Mouse (Mus musculus): Measurements from ENCODE around the gene Gtf2ird1. TPM values are rescaled to one million over a fixed set of nuclear protein-coding genes. Genes with fewer than 3 reads are reported as not detected.

The Gtf2ird1 gene
- polyA plus RNA-seq, 2 experiments: 99.0 to 100 TPM

DNA sequence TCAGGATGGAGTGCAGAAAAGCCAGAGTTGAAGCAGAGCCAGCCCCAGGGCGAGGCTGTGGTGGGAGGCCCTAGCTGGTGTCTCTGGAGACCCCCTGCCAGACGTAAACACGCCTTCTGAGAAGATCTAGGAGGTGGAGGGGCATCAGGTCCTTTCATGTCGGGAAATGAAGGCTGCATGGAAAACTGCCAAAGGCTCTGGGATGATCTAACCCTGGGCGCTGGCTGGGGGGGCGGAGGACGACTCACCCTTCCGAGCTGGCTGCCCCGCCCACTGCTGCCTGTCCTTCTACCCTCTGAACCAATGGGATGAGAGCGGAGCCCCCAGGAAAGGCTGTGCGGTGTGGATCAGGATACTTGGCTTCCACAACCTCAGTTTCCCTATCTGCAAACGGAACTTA lies 16.4 kb downstream of the Gtf2ird1 start:
- Histone ChIP-seq H3K4me2 (replicated peaks; ENCODE audit: low read depth, low read length, severe bottlenecking) (no peak overlapping the region), H3K36me3 (ENCODE audit: control insufficient read depth, insufficient read depth, low read length) (peaks cover 39% of the 10 kb centered on the region)

DNA sequence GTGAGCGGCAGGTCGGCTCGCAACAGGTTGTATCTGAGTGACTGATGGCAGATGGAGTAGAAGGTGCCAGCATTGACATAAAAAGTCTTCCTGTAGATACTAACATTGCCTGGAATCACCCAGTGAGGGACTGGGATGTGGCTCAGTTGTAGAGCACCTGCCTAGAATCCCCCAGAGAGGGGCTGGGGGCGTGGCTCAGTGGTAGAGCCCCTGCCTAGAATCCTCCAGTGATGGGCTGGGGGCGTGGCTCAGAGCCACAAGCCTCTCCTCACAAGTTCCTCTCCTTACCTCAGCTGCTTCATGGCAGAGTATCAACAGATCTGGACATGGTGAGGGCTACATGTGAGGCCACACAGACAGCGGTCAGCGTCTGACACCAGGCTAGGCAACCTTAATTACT lies 17.0 kb downstream of the Gtf2ird1 start:
- DNase-seq (ENCODE audit: low spot score) (no peak), ATAC-seq (ENCODE audit: low FRiP score, low read depth) (no peak)
- TF ChIP-seq POLR2A (IDR thresholded peaks at IDR 0.05; ENCODE audit: borderline replicate concordance, extremely low read depth, insufficient read depth, insufficient read length): no peak
- Histone ChIP-seq H3K27me3 (ENCODE audit: control insufficient read depth, insufficient read depth, low read length) (no peaks in the 10 kb centered on the region), H3K36me3 (ENCODE audit: control insufficient read depth, insufficient read depth, low read length) (peaks cover 35% of the 10 kb centered on the region; the same call in 1 of the 2 replicates), H3K4me3 (replicated peaks; ENCODE audit: low read length) (no peak overlapping the region), H3K27ac (replicated peaks; ENCODE audit: low read depth, low read length) (no peak overlapping the region), H3K9me3 (ENCODE audit: control insufficient read depth, low read length) (no peaks in the 10 kb centered on the region), H3K4me2 (replicated peaks; ENCODE audit: low read depth, low read length, severe bottlenecking) (no peak overlapping the region), H3K9ac (ENCODE audit: low read depth, low read length, severe bottlenecking) (no peak overlapping the region), H3K4me1 (ENCODE audit: control insufficient read depth, insufficient read depth, low read length) (peaks cover 28% of the 10 kb centered on the region)
- 98% methylated on average over 7 of the region's 7 CpGs for WGBS

More for the DNA sequence above, 16.4 kb downstream of the Gtf2ird1 start:
- TF ChIP-seq POLR2A (IDR thresholded peaks at IDR 0.05; ENCODE audit: borderline replicate concordance, extremely low read depth, insufficient read depth, insufficient read length): no peak
- no peak overlapping the region for H3K4me3 ChIP-seq (replicated peaks; ENCODE audit: low read length)
- ATAC-seq (ENCODE audit: low FRiP score, low read depth): no peak
- H3K9me3 ChIP-seq (ENCODE audit: control insufficient read depth, low read length): no peaks in the 10 kb centered on the region
- H3K27me3 ChIP-seq (ENCODE audit: control insufficient read depth, insufficient read depth, low read length): no peaks in the 10 kb centered on the region
- H3K4me1 ChIP-seq (ENCODE audit: control insufficient read depth, insufficient read depth, low read length): peaks cover 34% of the 10 kb centered on the region
- 68% methylated on average over 12 of the region's 12 CpGs for WGBS
- peak; percentile 45 for DNase-seq (ENCODE audit: low spot score)
- H3K9ac ChIP-seq (ENCODE audit: low read depth, low read length, severe bottlenecking): no peak overlapping the region
- no peak overlapping the region for H3K27ac ChIP-seq (replicated peaks; ENCODE audit: low read depth, low read length)

GRCm38 (mm10) chr5:134438676-134439425 lies 17.7 kb downstream of the Gtf2ird1 start:
- no peaks in the 10 kb centered on the region for H3K27me3 ChIP-seq (ENCODE audit: control insufficient read depth, insufficient read depth, low read length)
- 95% methylated on average over 6 of the region's 6 CpGs for WGBS
- no peak overlapping the region for H3K27ac ChIP-seq (replicated peaks; ENCODE audit: low read depth, low read length)
- no peak overlapping the region for H3K9ac ChIP-seq (ENCODE audit: low read depth, low read length, severe bottlenecking)
- H3K4me1 ChIP-seq (ENCODE audit: control insufficient read depth, insufficient read depth, low read length): peaks cover 28% of the 10 kb centered on the region
- no peaks in the 10 kb centered on the region for H3K9me3 ChIP-seq (ENCODE audit: control insufficient read depth, low read length)
- H3K4me2 ChIP-seq (replicated peaks; ENCODE audit: low read depth, low read length, severe bottlenecking): no peak overlapping the region
- H3K36me3 ChIP-seq (ENCODE audit: control insufficient read depth, insufficient read depth, low read length): peaks cover 31% of the 10 kb centered on the region; the same call in 1 of the 2 replicates
- DNase-seq (ENCODE audit: low spot score): no peak
- TF ChIP-seq POLR2A (IDR thresholded peaks at IDR 0.05; ENCODE audit: borderline replicate concordance, extremely low read depth, insufficient read depth, insufficient read length): no peak
- ATAC-seq (ENCODE audit: low FRiP score, low read depth): no peak
- no peak overlapping the region for H3K4me3 ChIP-seq (replicated peaks; ENCODE audit: low read length)

DNA sequence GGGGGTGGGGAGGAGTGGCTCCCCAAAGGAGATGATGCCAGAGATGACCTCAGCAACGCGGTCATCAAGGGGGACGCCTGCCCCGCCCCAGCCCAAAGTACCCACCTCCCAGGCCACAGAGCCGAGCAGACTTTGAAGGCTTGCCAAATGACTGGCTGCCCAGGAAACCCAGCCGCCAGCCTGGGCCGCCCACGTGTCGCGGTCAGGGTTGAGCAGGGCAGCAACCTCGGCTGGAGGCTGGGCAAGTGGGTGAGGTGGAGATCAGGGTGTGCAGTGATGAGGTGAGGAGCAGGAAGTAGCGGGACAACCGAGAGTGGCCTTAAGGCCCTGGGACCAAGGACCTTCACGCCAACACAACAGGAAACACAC lies 19.1 kb downstream of the Gtf2ird1 start:
- Histone ChIP-seq H3K4me1 (ENCODE audit: control insufficient read depth, insufficient read depth, low read length) (peaks cover 34% of the 10 kb centered on the region), H3K27ac (replicated peaks; ENCODE audit: low read depth, low read length) (no peak overlapping the region), H3K27me3 (ENCODE audit: control insufficient read depth, insufficient read depth, low read length) (no peaks in the 10 kb centered on the region), H3K4me2 (replicated peaks; ENCODE audit: low read depth, low read length, severe bottlenecking) (no peak overlapping the region), H3K9me3 (ENCODE audit: control insufficient read depth, low read length) (no peaks in the 10 kb centered on the region), H3K4me3 (replicated peaks; ENCODE audit: low read length) (no peak overlapping the region), H3K9ac (ENCODE audit: low read depth, low read length, severe bottlenecking) (no peak overlapping the region), H3K36me3 (ENCODE audit: control insufficient read depth, insufficient read depth, low read length) (peaks cover 27% of the 10 kb centered on the region)
- TF ChIP-seq POLR2A (IDR thresholded peaks at IDR 0.05; ENCODE audit: borderline replicate concordance, extremely low read depth, insufficient read depth, insufficient read length): no peak
- no peak for ATAC-seq (ENCODE audit: low FRiP score, low read depth)
- no peak for DNase-seq (ENCODE audit: low spot score)
- WGBS: 73% methylated on average over 14 of the region's 14 CpGs

GRCm38 (mm10) chr5:134436782-134437458 lies 19.6 kb downstream of the Gtf2ird1 start:
- Histone ChIP-seq H3K9ac (ENCODE audit: low read depth, low read length, severe bottlenecking) (no peak overlapping the region), H3K9me3 (ENCODE audit: control insufficient read depth, low read length) (no peaks in the 10 kb centered on the region), H3K4me3 (replicated peaks; ENCODE audit: low read length) (no peak overlapping the region), H3K4me1 (ENCODE audit: control insufficient read depth, insufficient read depth, low read length) (peaks cover 34% of the 10 kb centered on the region), H3K4me2 (replicated peaks; ENCODE audit: low read depth, low read length, severe bottlenecking) (no peak overlapping the region), H3K27ac (replicated peaks; ENCODE audit: low read depth, low read length) (0 out of 2 replicates have a peak overlapping the region, but pooled peaks have one; percentile 38), H3K27me3 (ENCODE audit: control insufficient read depth, insufficient read depth, low read length) (no peaks in the 10 kb centered on the region), H3K36me3 (ENCODE audit: control insufficient read depth, insufficient read depth, low read length) (peaks cover 23% of the 10 kb centered on the region)
- no peak for TF ChIP-seq POLR2A (IDR thresholded peaks at IDR 0.05; ENCODE audit: borderline replicate concordance, extremely low read depth, insufficient read depth, insufficient read length)
- DNase-seq (ENCODE audit: low spot score) (no peak), ATAC-seq (ENCODE audit: low FRiP score, low read depth) (no peak)
- 68% methylated on average over 13 of the region's 13 CpGs for WGBS

All from limb, embryonic 14.5 days (tissue).